Mouse (Mus musculus) testis, postnatal 14 days (tissue): ENCODE results near the gene Kifap3.
"Not testable (repeated sequence)": the region's sequence is repeated elsewhere in the genome, so short reads cannot be mapped to it uniquely, and the experiment has no call there.

Experiments
- DNase-seq: peaks from one replicate; pipeline ENCODE4 v3.0.0; 2021; ENCODE audit warnings: low spot score

The Kifap3 gene

DNA sequence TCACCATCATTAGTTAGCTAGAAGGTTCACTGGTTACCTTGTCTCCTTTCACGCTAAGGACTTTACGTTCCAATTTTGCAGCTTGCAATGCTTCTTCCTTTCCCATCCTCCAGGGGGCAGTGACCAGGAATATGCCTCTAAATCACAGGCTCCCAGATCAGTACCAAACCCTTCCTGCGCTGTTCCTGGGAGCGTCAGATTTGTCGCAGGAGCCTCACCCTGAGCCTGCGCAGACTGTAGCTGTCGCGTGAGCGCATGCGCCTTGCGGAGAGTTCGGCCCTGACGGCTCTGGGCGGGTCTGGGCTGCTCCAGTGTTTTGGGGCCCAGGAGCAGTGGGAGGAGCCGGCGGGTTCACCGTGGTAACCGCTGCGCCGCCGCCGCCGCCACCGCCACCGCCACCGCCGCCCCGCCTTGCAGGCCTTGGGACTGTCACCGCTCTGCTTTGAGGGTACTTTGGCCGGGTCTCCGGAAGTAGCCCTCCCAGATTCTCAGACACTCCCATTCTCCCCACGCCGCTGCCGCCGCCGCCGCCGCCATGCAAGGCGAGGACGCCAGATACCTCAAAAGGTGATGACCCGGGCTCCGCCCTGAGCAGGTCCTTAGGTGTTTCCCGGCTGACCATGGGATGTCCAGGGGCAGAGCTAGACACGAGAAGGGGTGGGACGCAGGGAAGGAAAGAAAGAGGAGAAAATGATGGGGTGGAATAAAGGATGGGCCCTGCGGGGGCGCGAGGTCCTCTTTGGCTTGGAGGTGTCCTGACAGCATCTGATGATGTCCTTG is at the start of gene Kifap3:
TSS of gene Kifap3 (plus strand) at position 248 of the 780 bp plus-strand sequence.
- peak; percentile 97 for DNase-seq

DNA sequence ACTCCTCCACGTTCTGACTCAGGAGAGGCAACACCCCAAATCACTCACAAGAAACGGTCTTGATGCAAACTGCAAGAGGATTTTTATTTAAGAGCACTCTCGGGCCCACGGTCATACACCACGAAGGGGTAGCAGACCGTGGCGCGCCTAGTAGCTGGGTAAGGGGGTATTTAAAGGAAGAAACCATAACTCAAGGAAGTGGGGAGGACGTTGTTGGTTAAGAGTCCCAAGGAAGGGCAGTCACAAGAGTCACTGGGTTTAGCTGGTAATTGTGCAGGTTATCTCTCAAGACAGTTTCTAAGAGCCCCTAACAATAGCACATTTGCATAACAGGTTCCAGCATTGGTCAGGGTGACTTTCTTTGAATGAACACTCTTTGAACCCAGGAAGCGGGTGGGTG is 48.2 kb upstream of the Kifap3 start:
- DNase-seq: not testable (repeated sequence)

DNA sequence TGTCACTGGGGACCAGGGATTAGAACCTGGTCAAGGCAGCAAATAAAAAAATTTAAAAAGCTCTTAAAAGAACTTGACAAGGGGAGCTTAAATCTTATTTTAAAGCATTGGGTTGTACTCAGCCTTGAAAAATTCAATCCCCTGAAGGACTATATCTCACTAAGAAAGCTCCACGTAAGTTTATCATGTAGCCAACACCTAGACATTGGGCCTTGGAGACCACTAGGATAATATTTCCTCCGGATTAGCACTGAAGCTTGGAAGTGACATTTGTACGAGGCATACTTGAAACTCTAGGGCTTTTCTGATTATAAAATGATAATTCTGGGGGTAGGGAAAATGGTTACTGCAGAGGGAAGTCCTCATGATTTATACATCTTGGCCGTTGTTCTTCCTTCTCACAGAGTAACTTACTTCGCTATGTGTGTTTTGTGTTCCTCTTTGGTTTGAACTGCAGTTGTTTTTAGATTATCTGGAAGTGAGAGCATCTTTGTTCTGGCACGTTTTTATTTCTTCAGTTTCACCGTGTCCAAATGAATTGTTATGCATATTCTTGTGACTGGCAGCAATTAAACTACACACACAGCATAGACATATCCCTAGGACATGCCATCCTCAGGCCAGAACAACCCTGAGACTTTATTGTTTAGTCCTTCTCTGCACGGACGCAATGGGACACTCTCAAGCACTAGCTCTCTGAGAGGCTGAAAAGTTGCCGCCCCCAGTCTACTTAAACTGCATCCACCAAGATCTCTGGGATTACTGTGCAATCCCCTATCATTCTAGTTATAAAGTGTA is 42.7 kb upstream of the Kifap3 start:
- no peak for DNase-seq

DNA sequence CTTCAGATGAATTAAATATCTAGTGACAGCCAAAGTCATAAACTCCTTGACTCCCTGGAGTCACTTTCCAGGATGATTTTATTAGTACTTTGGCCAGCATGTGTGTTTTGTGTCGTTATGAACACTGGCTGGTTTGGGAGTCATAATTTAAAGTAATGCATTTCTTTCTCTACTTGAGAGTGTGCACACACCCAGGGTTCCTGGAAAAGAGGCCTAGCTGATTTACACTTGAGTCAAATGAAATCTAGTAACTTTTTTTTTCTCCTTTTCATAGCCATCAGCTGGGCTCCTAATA is 42.2 kb upstream of the Kifap3 start:
- no peak for DNase-seq

DNA sequence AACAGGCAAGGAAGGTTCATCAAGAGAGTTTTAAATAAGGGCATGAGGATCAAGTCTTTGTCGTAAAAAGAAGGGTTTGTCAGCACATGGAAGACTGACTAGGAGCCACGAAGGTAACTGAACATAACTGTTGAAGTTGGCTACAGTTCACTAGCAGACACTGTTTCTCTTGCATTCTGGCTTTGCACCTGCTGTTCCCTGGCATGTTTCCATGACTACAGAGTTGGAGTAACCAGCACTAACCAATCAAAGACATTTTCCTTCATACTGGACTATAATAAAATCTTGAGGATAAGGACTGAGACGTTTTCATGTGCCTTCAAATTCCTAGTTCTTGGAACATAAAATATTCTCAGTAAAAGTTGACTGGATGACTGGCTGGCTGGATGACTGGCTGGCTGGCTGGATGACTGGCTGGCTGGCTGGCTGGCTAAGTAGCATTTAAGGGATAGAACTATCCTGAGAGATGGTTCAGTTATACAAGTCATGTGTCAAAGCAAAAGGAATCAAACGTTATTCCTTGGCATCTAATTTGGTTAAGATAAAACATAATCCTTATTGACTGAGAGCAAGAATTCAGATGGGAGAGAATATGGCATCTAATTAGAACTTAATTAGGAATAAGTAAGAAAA is 27.9 kb upstream of the Kifap3 start:
- no peak for DNase-seq

DNA sequence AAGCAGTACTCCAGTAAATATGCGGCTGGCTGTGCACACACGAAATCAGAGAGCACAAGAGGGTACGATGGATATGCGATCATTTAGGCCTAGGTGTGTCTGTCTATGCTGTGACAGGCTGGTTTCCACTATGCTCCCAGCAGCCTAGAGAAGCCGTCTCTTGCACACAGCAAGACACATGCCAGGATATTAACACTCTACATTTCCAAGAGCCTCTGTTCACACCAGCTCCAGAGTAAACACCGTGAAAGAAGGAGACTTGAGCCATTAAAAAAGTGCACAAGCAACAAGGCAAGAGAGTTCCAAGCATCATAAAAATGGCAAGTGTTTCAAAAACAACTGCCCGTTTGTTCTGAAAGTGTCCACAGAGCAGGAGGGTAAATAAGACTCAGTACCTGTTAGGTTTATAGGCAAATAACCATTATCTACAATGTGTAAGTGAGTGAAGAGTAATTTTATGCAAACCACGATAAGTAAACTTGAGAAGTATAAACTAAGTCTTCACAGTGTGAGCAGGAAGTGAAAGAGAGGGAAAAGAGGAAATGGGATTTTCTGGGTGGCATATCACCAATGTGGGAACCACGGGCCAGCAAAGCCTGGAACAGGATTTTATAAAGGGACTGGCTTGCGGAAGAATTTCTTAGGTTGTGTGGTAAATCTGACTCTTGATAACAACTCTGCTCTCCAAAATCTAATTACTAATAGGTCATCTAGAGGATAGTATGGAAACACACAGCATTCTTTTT is 21.7 kb upstream of the Kifap3 start:
- no peak for DNase-seq

DNA sequence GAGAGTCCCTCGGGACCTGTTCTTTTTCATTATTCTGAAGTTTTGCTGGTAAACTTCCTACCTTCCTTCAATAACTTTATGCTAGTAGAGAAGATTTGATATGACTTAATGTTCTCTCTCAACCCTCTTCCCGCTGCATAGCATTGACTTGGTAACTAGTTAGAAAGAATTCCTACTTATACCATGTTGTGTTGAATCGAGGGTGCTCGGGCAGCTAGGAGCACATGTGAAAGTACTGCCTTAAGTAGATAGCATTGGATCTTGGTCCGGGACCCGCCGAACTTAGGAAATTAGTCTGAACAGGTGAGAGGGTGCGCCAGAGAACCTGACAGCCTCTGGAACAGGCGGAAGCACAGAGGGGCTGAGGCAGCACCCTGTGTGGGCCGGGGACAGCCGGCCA is 4.2 kb downstream of the Kifap3 start:
- not testable (repeated sequence) for DNase-seq

DNA sequence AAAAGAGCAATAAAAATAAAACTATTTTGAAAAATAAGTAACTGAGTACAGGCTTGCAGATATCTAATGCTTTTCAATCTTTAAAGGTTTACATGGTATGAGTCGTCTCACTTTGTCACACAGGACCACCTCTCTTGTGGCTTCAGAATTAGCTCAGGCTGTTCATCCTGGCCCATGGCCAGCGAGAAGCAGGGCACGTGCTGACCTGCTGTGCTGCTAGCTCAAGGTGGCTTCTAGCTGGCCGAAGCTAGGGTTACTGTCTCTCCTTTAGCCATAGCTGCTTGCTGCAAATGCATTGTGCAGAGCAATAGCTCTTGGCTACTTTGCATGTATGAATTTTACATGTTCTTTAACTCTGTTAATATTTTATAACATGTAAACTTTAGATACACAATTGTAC is 42.0 kb downstream of the Kifap3 start:
- no peak for DNase-seq

DNA sequence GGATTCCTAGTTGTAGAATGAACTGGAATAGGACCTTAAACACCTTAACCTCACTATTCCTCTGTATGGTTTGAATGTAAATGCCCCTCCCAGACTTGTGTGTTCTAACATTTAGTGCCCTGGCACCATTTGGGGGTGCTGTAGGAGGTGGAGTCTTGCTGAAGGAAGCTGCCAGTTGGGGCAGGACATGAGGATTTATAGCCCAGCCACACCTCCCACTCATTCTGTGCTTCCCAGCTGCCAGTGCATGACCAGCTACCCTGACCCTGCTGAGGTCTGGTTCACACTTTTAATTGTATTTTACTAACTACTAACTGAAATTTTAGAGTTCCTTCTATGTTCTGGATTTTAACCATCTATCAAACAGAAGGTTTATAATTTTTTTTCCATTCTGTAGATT is 50.1 kb downstream of the Kifap3 start:
- no peak for DNase-seq

DNA sequence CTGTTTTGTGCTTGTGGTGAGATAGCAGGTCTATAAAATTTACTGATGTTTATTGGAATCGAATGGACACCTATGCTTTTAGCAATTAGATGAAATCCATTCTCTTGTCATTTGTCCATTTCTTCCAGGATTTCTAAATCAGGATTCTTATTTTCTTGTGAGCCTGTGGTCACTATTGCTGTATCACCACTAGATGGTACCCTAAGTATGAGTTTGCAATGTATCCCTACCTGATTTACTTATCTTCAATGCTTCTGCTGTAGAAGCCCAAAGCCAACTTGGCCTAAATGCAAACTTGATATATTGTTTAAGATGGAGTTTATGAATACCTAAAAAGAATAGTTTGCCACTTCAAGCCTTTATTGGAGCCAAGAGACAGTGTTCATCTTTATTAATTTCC is 54.7 kb downstream of the Kifap3 start:
- DNase-seq: no peak

DNA sequence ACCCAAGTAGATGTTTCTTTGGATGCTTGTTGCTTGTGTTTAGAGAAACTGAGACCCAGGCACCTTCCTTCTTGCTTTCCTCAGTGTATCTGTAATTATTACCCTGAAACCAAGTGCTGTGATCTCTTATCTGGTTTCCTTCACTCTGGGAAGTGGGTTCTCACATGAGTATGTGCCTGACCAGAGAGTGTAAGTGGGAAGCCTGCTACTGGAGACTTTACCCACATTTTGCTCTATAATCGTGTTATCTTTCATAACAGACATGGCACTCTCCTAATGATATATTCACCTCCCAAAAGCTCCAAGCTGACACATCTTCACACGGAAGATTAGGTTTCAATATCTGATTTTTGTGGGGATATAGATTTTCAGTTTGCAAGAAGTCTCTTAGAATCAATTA is 55.7 kb downstream of the Kifap3 start:
- DNase-seq: no peak

DNA sequence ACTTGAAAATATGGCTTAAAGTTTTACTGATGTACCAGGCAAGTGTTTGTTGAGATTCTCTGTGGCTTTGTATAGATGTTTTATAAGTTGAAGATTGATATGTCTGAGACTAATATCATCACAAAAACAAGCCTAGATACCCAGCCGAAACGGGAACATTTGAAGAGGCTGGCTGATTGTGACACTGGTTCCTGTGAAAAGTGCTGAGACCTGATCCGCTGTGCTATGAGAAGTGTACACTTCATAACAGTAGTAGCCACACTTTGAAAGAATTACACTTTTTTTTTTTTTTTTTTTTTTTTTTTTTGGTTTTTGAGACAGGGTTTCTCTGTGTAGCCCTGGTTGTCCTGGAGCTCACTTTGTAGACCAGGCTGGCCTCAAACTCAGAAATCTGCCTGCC is 59.1 kb downstream of the Kifap3 start:
- DNase-seq: not testable (repeated sequence)

DNA sequence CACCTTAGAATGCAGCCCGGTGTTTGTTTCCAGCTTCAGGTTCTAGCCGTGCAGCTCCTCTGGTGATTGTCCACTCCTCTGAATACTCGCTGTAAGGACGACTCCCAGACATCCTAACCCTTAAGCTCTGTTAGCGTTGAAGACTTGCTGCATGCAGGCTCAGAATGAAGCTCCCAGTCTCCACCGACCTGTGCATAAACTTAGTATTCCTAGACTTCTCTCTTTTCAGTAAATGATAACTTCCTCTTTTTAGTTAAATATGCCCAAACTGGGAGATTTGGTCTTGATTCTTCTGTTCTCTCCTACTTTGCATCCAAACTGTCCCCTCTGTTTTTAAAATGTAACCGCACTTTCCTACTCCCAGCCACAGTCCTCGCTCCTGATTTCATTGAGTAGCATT is 61.2 kb downstream of the Kifap3 start:
- no peak for DNase-seq

DNA sequence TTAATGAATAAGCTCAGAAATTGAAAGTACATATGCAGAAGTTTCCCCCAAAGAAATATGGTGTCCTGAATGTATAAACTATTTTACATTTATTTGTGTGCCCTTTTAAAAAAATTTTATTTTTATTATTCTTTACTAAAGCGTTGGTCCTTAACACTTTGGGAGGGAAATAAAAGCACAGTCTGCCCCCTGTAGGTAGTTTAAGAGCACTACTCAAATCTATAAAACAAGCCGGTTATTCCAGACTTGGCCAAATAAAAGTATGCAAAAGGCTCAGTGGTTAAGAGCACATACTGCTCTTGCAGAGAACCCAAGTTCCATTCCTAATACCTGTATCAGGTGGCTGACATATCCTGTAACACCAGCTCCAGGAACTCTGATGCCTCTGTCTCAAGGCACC is 62.9 kb downstream of the Kifap3 start:
- DNase-seq: no peak

DNA sequence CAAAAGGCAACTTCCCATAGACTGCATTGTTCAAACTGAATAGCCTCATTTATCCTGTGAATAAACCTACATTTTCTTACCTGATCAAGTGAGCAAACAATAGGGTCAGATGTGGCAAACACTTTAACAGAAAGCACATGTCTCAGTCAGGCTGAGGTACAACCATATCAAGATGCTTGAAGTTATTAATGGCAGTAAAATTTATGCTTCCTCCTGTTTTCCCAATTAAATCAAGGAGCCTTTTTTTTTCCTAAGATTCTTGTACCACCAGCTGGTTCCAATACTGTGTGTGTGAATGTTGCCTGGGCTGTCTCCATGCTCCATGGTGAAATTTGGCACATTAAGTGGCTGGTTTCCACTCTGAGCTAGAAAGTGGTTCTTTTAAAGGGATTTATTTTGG is 64.5 kb downstream of the Kifap3 start:
- DNase-seq: no peak

DNA sequence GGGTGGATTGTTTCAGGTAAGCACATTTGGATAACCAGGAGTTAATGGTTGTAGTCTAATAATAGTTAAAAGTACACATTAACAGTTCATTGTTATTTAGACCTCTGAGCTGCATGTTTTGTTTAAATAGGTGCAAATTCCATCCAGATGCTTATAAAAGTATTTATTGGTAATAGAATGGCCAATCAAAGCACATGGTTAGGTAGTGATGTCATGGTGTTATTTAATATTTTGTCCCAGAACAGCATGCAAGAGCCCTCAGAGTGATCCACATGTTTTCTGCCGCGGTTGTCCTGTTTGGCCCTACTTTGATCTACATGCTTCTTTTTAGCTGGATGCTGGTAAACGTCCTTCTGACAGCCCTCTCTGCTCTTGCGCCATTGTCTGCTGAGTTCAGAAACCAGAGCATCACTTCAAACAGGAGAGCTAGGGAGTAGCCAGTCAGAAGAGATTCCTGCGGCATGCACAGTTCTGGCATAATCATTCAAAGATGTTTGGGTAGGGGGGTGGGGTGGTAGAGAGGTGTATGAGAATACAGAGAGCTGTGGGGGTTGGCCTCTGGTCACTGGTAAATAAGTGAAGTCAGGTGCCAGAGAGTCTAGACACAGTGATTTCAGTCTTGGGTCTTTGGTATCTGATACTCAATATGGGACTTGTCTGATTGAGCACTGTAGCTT is 73.6 kb downstream of the Kifap3 start:
- DNase-seq: no peak

DNA sequence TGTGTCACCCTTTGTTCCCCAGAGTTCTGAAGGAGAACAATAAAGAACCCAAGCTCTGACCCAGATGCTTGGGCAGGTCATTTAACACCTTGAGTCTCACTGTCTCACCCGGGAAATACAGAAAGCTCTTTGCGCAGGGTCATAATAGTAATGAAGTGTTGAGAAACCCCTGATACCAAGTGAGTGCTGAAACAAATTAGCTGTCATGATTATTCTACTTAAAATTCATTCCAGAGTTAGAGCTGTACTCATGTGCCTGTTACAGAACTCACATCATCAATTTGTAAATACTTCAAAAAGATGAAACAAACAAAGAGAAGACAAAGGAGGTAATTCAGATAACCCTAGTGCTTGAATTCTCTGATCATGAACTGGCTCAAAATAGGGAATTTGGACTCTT is 79.0 kb downstream of the Kifap3 start:
- no peak for DNase-seq

DNA sequence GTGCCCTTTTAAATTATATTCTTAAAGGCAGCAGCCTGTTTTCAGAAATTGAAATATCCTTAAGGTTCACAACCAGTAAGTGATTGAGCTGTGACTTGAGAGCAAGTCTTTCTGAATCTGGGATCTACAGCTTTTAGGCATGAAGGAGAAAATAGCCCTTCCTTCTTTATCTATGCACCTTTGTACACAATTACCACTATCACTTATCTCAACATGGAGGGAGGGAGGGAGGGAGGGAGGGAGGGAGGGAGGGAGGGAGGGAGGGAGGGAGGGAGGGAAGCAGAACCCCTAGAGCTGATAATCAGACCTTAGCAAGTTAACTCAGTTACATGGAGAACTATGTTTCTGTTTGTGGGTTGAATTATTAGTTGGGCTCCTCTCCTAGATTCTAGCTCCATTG is 82.2 kb downstream of the Kifap3 start:
- no peak for DNase-seq

DNA sequence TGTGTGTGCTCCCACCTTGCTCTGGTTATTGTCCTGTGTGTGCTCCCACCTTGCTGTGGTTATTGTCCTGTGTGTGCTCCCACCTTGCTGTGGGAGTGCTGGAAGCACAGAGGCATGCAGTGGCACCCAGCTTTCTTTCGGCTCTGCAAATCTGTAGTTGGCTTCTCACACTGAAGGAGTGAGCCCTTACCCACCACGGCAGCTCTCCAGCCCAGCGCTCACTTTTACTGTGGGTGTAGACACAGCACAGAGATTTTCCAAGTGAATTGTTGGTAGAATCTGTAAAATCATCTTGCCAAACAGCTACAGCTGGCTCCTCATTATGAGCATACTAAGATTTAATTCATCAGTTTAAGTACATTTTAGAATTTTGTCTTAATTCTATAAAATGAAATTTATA is 93.8 kb downstream of the Kifap3 start:
- DNase-seq: no peak

DNA sequence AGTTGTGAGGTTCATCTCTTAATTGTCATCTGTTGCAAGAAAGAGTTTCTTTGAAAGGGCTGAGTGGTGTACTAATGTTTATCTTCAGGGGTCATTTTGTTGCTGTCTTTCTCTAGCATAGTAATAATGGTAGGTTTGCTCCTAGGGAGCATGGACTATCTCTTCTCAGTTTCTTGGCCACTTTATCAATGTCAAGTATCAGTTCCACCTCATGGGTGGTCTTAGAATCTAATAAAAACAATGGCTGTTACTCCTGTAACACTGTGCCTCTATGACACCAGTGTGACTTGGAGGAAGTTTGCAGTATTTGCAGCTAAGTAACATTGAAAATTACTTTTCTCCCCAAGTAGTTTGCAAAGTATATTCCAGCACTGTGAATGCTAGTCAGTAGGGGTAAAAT is 110.2 kb downstream of the Kifap3 start:
- DNase-seq: no peak

DNA sequence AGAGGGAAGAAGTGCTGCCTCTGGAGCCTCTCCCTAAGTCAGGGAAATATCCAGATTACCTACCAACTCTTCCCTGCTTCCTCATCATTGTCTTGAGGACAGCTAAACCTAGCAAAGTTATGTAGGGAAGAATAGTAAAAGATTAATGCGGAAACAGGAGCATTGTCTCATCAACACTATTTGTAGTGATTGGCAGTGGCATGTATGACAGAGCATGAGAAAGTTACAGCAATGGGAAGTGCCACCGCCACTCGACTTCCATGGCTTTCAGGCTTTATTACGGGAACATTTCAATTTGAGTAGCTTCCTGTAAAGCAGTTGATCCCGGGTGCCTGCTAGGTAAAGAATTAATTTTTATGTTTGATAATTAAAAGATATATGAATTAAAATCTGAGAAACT is 113.9 kb downstream of the Kifap3 start:
- no peak for DNase-seq
